Mouse (Mus musculus): ENCODE results near the gene Ube2d3.

Ube2d3 gene

GRCm38 (mm10) chr3:135437758-135438495, at the start of gene Ube2d3:
Ube2d3 (plus strand) TSS chr3:135438149.
- DNase-seq (ENCODE audit: low read depth, low spot score), result peak; percentile 98

DNA sequence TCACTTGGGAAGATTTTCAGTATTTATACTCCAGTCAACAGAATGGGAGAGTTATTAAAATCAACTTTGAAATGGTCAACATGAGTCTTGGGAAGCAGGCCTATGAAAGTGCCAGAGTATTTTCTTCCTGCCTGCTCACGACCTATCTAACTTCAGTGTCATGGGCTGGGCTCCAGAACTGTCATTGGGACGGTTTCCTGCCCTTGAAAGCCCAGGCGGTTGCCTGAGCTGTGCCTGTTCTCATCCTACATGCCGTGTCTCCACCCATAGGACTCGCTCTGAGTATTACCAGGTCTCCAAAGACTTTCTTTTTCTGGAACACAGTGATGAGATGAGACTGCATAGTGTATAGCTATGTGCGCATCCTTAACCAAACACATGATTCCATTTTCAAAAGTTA, 44.8 kb upstream of the Ube2d3 start:
- DNase-seq (ENCODE audit: low read depth, low spot score), result no peak

GRCm38 (mm10) chr3:135395085-135395484, 42.9 kb upstream of the Ube2d3 start:
- DNase-seq (ENCODE audit: low read depth, low spot score), result no peak

DNA sequence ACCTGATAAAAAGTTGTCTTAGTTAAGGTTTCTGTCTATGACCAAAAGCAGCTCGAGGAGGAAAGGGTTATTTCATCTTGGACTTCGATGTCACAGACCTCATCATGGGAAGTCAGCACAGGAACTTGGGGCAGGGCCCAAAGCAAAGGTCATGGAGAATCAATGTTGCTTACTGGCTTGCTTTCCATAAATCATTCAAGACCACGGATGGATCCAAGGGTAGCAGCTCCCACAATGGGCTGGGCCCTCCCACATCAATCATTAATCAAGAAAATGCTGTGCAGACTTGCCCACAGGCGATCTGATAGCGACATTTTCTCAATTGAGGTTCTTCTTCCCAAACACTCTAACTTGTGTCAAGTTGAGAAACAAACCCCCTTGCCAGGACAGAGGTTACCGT, 41.9 kb upstream of the Ube2d3 start:
- DNase-seq (ENCODE audit: low read depth, low spot score), result no peak

GRCm38 (mm10) chr3:135397112-135397511, 40.8 kb upstream of the Ube2d3 start:
- no peak for DNase-seq (ENCODE audit: low read depth, low spot score)

DNA sequence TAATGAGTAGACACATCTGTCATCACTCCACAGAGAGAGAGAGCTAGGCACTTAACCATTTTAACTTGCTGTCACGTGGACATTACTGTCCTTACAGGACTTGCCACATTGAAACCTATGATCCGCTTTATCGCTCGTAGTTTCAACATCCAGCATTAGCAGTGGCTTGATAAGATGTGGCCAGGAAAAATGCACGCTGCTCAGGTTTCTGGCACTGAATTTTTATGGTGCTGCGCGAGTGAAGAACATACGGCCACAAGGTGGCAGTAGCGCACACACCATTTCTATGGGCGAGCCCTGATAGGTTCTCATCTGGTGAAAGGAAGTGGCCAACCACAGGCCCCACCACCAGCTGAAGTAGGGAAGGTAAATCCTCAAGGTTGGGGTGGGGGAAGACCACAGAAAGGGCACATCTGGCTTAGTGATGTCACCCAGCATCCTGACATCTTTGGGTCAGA, 35.7 kb upstream of the Ube2d3 start:
- DNase-seq (ENCODE audit: low read depth, low spot score), result peak; percentile 71

GRCm38 (mm10) chr3:135403211-135403610, 34.7 kb upstream of the Ube2d3 start:
- no peak for DNase-seq (ENCODE audit: low read depth, low spot score)

GRCm38 (mm10) chr3:135403856-135404255, 34.1 kb upstream of the Ube2d3 start:
- DNase-seq (ENCODE audit: low read depth, low spot score), result no peak

- DNase-seq (ENCODE audit: low read depth, low spot score), result no peak
These were observed 33.4 kb upstream of the Ube2d3 start for GRCm38 (mm10) chr3:135404599-135404998.

DNA sequence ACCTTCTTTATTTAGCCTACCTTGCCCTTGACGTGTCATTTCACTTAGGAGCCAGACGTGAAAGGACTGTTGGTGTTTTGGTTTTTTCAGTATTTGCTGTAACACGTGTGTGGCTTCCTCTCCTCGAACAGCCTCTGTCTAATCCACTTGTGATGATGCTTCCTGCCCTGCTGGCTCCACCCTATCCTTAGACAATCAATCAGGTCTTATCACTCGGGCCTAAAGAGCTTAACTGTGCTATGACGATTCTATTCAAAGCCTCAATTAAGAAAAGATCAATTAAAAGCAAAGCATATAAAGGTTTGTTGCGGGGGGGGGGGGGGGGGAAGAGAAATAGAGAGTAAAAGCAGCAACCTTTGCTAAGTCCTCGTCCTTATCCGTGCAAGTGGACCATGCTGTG, 30.6 kb upstream of the Ube2d3 start:
- no peak for DNase-seq (ENCODE audit: low read depth, low spot score)

DNA sequence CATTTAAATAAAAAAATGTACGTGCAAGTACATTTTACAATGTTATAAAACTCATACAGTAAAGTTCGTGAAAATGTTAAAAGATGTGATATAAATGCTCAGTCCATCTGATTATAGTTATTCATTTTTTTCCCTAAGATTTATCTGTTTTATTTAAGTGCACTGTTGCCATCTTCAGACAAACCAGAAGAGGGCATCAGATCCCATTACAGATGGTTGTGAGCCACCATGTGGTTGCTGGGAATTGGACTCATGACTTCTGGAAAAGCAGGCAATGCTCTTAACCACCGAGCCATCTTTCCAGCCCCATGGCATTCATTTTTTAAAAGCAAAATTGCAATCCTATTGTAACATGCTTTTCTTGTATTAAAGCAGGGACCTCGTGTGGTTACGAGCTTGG, 28.7 kb upstream of the Ube2d3 start:
- DNase-seq (ENCODE audit: low read depth, low spot score), result no peak

GRCm38 (mm10) chr3:135411056-135411455, 26.9 kb upstream of the Ube2d3 start:
- no peak for DNase-seq (ENCODE audit: low read depth, low spot score)

DNA sequence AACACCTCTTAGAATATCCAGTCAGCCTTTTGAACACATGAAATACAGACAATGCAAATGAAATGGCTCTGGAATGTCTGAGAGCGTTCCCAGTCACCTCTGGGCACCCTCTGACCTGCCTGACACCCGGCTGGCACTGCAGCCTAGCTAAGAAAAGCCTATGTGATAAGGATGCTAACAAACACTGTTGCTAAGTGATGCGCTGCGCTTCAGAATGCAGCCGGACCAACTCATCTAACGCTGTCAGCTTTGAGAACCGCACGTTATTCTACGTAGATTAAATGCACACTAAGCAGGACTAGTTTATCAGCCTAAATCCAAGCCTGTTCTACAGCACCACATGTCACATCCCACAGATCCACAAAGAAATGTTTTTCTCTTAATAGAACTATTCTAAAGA, 26.1 kb upstream of the Ube2d3 start:
- peak; percentile 11 for DNase-seq (ENCODE audit: low read depth, low spot score)

DNA sequence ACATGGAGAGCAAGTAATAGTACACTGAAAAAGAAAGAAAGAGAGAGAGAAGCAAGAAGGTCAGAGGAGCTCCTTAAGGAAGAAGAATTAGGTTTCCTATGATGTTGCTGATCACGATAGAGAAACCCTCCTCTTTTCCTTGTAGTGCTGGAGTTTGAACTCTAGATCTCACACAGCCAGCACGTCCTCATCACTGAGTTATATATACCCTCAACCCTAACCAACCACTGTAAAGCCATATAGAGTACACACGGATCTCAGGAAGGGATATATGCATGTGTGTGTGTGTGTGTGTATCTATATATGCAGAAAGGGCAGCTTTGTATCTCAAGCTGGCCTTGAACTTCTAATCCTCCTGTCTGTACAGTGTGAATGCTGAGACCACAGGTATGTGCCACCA, 20.7 kb upstream of the Ube2d3 start:
- DNase-seq (ENCODE audit: low read depth, low spot score), result no peak

- DNase-seq (ENCODE audit: low read depth, low spot score), result no peak
These were observed 20.1 kb upstream of the Ube2d3 start for GRCm38 (mm10) chr3:135417799-135418198.

- no peak for DNase-seq (ENCODE audit: low read depth, low spot score)
These were observed 17.2 kb upstream of the Ube2d3 start for GRCm38 (mm10) chr3:135420542-135421309.

DNA sequence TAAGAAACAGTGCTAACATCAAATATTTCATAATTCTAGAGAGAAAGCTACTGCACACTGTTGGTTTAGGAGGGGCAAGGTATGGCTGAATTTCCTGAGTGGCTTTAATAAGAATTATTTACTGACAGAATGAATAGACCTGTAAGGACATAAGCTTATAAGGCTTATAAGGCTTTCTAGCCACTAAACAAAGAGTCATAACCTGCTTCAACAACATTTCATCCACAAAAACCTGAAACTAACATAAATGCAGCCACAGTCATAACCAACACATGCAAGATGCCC, 16.7 kb upstream of the Ube2d3 start:
- no peak for DNase-seq (ENCODE audit: low read depth, low spot score)

DNA sequence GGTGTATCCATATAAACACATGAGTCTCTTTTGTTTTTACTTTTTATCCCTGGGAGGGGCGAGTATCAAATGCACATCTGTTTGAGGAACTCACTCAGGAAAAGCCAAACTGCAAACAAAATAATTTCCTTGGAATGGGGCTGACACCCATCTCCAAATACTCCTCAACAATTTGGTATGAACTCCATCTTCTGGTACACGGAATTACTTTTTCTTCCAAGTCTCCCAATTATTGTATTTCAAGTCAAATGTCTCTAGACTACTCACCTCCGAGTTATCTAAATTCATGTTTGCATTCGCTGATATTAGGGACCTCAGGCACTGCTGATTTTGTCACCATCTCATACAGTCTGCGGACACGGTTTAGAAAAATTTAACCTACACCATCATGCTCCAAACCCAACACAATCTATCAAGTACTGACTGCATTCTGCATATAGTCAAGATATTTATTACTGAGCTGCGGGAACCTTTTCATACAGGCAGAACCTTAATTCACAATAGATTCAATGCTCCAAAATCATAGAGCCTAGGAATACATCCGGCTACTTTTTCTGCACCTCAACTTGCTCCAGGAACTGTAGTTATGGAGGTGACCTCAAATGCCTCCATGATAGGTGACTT, 15.6 kb upstream of the Ube2d3 start:
- no peak for DNase-seq (ENCODE audit: low read depth, low spot score)

- DNase-seq (ENCODE audit: low read depth, low spot score), result peak; percentile 77
These were observed 14.9 kb upstream of the Ube2d3 start for GRCm38 (mm10) chr3:135422856-135423607.

DNA sequence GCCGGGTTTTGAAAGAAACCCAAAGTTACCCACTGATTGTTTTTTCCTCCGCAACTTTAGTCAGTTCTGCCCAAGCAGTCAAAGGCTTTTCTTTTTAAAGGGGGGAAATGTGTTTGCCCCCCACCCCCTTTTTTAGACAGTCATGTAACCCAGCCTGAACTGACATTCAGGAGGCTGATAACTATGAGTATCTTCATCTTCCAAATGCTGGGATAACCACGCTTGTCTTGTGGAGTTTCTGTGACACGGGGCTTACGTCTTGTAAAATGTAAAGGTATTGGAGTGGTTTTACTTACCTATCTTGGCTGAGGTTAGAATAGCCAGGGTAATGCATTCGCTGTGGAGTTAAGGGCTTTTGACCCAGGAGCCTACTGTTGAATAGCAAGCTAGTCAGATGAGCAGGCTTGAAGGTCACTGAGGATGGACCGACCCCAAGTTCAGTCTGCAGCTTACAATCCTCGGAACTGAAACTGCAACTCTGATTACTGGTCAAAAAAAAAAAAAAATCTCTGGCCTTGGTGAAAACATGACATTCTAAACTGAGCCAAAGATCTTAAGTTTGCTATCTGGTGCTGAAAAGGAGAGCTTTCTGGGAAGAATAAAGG, 14.2 kb upstream of the Ube2d3 start, which contains the start of gene Cisd2:
TSS of gene Cisd2 (minus strand) at position 318 of the 605 bp plus-strand sequence.
- DNase-seq (ENCODE audit: low read depth, low spot score), result no peak

GRCm38 (mm10) chr3:135436901-135437616, 890 bp upstream of the Ube2d3 start:
- DNase-seq (ENCODE audit: low read depth, low spot score), result no peak
